Mouse (Mus musculus) ovary, adult 10 weeks (tissue): ENCODE measurements around the gene Zkscan17. TPM values are rescaled to one million over a fixed set of nuclear protein-coding genes. Genes with fewer than 3 reads are reported as not detected.

Source experiments
- polyA plus RNA-seq: library from polyadenylated mRNA; stranded (reverse); fragments of 350-450 nt; fragmentation: Illumina TruSeq; extraction: RNeasy Lipid Tissue Mini Kit (QIAGEN cat#74804); gene quantifications from one replicate; pipeline ENCODE4 v1.2.3, GENCODE M21; 2014

Zkscan17 gene
- 5.4 TPM for polyA plus RNA-seq

DNA sequence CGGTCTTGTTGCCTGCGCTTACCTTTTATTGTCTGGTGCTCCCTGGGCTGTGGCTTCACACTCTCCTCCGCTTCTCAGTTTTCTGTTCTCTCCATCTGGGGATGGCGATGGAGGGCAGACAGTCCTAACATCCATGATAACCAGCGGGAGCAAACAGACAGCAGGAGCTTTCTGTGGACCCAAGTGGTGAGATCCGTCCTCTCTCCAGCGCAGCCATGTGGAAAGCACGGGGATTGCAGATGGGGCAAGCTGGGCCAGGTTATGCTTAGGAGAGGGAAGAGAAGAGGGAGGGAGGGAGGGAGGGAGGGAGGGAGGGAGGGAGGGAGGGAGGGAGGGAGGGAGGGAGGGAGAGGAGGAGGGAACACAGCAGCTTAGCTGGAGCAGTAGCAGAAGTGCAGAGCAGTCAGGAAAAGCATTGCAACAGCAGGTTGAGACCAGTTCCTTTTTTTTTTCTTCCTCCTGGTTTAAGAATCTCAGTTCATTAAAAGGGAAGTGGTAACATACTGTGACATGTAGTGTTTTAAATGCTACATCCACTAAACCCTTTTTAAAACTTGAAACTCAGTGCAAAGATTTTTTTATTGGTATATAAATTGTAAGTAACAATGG lies at the start of gene Zkscan17:
Gene Zkscan17, minus strand, starts transcription at position 280 of the 609 bp plus-strand sequence.

GRCm38 (mm10) chr11:59576135-59576534 lies 49.6 kb upstream of the Zkscan17 start, which contains the start of gene Olfr222:
TSS of gene Olfr222 (minus strand) at chr11:59576235.

GRCm38 (mm10) chr11:59541324-59541723 lies 14.8 kb upstream of the Zkscan17 start, which contains the start of gene Nlrp3:
TSS of gene Nlrp3 (plus strand) at chr11:59541568.

GRCm38 (mm10) chr11:59472326-59472677 lies 54.2 kb downstream of the Zkscan17 start, which contains the start of gene Zfp867:
TSS of gene Zfp867 (minus strand) at chr11:59472474.

GRCm38 (mm10) chr11:59451086-59451485 lies 75.5 kb downstream of the Zkscan17 start, which contains the start of gene Snap47:
TSS of gene Snap47 (minus strand) at chr11:59451186.

GRCm38 (mm10) chr11:59449741-59450229 lies 76.8 kb downstream of the Zkscan17 start, which contains the start of gene Jmjd4:
TSS of gene Jmjd4 (plus strand) at chr11:59450045.

Other genes starting within 250 kb of the Zkscan17 start
- gene Wnt3a, start 236.0 kb downstream of the Zkscan17 start, polyA plus RNA-seq = not detected
- gene Wnt9a, start 219.8 kb downstream of the Zkscan17 start, polyA plus RNA-seq = 0.94 TPM
- gene Prss38, start 151.1 kb downstream of the Zkscan17 start, polyA plus RNA-seq = not detected
- 12.2 TPM for gene Jmjd4, start 76.7 kb downstream of the Zkscan17 start, polyA plus RNA-seq
- gene Snap47, start 75.6 kb downstream of the Zkscan17 start, polyA plus RNA-seq = 21.6 TPM
- gene Zfp867, start 54.3 kb downstream of the Zkscan17 start, polyA plus RNA-seq = 13.4 TPM
- 1.1 TPM for gene Nlrp3, start 14.8 kb upstream of the Zkscan17 start, polyA plus RNA-seq
- gene Olfr222, start 49.5 kb upstream of the Zkscan17 start, polyA plus RNA-seq = not detected
- gene Olfr223, start 66.5 kb upstream of the Zkscan17 start, polyA plus RNA-seq = not detected
- gene Mprip, start 134.6 kb upstream of the Zkscan17 start, polyA plus RNA-seq = 30.0 TPM